Mouse (Mus musculus): ENCODE results near the gene BC034090.

Gene BC034090

DNA sequence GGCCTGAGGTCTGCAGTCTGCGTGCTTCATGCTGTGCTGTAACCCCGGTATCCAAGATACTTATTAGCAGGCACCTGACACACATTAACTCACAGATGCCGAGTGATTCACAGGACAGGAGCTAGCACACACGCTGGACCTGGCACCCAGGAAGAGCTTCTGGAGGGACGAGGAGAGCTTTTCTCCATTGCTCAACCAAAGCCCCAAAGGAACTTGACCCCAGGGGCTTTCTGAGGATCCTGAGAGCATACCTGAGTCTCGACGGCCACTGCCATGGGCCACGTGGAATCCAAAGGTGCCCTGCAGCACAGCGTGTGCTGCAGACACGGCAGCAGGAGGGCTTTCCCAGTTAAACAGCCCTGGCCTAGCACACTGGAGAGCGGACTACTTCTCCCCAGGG is 27.9 kb downstream of the BC034090 start:
- no peak for DNase-seq (ENCODE audit: low read depth, low spot score)

DNA sequence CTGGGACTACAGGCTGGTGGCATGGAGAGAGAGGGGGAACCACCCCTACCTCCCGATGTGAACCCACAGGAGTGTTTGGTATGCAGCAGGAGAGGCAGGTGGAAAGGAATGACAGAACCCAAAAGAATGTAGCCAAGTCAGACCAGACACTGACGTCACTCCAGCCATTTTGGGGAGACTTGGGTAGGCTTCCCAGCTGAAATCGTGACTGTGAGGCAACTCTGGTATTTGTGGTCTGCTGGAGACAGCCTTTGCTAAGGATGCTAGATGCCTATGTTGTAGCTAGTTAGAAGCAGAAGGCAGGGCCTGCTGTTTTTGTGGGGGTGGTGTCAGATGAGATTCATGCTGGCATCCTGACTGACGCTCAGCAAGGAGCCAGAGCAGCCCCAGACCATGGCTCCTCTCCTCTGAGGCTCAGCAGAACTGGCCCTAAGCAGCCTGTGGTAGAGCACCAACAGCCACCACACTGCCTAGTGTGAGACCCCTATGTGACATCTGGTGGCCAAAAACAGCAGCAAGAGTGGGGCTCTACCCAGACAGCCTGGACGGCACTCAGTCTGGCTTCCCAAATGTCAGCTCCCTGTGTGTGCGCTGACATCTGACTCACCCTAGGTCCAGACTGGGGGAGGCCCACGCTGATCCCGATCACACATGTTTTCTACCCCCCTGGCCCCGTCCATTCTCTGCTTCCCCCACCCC is 29.0 kb downstream of the BC034090 start:
- no peak for DNase-seq (ENCODE audit: low read depth, low spot score)

DNA sequence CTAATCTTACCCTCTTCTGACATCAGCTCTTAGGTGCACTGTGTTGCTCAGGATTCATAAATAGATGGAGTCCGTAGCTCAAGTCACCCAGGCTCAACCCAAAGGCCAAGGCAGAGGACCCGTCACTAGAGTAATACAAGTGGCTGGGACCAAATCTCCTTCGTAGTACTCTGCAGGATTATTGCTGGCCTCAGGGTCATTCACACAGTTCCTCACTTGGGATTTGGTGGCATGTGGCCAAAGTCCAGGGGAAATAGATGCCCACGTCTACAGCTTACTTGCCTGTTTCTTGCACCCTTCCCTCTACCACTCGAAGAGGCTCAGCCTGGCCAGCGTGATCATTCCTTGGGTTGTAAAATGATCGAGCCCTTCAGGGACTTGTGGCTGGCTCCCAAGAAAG is 30.3 kb downstream of the BC034090 start:
- DNase-seq (ENCODE audit: low read depth, low spot score) = no peak

DNA sequence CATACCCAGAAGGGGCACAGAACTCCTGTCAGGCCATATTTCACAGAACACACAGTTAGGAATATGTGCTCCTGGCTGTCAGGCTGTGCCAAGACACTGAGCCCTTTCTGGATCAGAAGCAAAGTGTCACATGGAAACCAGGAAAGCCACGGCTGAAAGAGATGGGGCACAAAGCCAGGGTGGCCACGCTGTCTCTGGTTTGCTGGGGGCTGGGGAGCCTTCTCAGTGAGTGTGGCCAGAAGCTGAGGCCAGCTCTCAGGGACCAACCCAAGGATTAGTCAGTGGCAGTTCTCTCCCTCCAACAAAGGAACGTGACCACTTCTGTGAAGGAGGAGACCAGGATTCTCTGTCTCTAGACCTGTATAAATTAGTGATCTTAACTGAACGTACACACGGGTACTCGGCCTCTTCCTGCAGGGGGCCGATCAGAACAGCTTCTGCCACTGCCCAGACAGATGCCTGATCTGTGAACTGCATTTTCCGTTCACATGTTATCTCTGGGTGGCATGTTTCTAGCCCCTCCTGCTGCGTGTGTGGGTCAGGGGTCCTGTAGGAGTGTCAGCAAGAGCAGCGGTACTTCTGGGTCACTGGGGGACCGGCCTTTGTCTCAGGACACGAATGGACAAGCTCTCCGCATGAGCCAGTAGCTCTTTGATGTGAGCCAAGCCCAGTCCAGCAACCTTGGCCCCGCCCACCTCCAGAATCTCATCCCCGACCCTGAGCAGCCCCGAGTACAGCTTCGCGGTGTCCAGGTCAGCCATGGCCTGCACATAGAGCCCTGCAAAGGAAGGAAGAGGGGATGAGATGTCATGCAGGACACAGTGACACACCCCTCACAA is 31.1 kb downstream of the BC034090 start:
- no peak for DNase-seq (ENCODE audit: low read depth, low spot score)

DNA sequence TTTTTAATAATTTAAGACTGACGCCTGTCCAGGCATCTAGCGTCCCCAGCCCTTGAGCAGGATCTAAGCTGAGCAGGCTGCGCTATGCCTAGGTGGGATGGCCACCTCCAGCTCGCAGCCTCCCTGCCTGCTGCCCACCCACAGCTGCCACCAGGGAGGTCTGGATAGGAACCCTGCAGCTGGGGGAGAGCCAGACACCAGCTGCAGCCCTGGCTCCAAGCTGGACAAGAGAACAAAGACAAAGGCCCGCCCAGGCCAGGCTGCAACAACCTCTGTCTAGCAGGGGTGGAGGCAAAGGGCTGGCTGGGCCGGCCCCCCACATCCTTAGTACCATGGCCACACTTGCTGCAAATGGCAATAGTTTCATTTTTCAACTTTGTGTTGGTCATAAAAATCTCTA is 31.8 kb downstream of the BC034090 start:
- DNase-seq (ENCODE audit: low read depth, low spot score) = peak; percentile 87

DNA sequence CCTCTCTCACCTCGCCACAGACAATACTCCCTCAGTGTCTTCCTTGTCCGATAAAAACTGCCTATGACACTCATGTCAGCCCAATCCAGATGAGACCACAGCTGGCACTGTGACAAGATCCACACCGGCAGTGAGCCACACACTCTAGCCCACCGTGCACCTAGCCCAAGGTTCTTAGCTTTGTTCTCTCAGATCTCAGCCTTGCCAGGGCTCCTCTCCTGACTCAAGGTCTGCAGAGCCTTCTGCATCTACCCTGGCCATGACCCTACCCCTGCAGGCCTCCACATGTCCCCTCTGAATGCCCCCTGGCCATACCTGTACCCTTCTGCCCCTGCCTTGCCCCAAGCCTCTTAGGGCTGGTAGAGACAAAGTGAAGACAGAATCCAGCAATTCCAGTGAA is 32.2 kb downstream of the BC034090 start:
- DNase-seq (ENCODE audit: low read depth, low spot score) = no peak

DNA sequence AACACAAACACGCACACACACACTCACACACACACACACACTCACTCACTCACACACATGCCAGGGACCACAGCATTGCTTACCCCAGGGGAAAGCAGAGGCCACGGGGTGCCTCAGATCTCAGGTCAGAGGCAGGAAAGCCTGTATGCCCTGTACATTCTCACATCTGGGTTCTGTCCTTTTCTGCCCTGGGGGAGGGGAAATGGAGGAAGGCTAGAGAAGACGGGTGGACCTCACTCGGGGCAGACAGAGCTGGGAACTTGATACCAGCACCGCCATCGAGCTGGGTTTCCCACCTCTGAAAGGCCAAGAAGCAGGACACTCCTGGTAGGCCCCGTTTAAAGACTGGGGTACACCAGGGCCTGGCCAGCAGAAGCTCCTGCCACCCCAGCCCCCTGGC is 33.2 kb downstream of the BC034090 start:
- DNase-seq (ENCODE audit: low read depth, low spot score) = no peak

DNA sequence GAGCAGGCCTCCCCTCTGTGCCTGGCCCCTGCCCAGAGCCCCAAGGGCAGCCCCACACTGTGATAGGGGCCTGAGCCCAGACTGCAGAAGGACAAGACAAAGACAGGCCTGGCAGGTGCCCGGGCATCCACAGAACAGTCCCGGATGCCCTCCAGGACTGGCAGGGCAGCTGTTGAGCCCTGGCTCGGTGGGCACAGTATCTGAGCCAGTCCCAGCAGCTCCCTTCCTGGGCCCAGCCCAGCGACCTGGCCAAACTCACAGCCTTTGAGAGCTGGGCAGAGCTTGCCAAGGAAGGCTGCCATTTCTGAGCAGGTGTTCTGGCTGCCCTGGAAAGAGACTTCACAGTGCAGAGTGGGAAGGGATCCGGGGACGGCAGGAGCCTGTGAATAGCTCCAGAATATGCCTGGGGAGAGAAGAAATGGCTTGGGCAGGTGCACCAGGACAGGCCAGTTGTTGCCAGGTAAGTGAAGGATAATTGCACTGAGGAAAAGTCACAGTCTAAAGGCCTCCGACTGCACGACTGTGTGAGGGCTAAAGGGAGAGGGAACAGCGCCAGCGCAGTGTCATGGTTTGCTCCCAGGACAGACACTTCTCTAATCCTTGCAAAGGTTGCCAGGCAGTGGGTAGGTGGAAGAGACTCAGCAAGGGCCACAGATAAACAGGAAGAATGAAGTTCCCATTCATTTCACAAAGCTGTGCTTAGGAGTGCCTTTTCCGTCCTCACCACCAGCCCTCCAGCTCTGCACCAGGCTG is 34.1 kb downstream of the BC034090 start:
- no peak for DNase-seq (ENCODE audit: low read depth, low spot score)

DNA sequence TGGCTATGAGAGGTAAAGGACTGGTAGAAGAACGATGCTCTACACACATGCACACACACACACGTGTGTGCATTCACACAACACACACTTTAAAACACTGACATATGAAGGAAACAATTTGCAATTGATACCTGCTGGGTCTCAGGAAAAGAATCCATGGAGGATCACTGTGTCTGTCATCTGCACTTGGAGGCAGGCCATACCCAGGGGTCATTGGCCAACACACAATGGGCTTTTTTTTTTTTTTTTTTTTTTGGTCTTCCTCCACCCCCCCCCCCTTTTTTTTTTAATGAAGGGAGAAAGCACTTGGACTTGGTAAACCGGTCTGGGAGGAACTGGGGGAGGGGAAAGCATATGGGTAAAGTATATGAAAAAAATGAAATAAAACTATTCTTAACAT is 36.4 kb downstream of the BC034090 start:
- DNase-seq (ENCODE audit: low read depth, low spot score) = no peak

DNA sequence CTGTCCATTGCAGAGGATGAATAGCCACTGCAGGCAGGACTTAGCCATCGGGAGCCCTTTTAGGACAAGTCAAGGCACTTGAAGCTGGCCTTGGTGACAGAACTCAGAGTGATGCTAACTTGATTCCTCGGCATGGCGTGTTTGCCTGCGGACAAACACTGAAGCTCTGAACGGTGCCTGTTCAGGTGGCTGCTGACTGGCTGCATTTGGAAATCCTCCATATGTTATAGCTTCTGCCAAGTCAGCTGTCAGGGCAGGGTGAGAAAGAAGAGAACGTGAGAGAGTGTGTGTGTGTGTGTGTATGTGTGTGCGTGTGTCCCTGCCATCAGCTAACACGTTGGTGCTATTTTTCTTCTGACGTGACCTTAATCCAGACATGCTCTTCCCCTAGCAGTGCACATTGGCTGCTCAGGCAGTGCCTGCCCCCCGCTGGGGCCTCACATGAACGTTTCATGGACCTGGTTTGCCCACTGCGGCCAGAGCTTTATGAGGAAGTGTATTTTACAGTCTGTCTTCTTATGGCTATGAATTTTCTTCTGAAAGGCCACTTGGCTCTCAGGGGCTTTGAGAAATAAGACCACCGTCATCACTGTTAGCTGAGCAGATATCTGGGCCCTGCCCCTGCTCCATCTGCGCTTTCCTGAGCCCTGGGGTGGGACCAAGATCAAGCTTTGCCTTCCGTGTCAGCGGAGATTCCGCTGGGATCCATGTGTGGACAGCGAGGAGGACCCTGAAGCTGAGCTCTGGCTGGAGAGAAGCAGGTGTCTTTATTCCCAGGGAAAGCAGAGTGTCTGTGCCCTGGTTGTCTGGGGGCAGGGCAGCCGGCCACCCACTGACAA is 38.2 kb downstream of the BC034090 start:
- no peak for DNase-seq (ENCODE audit: low read depth, low spot score)

DNA sequence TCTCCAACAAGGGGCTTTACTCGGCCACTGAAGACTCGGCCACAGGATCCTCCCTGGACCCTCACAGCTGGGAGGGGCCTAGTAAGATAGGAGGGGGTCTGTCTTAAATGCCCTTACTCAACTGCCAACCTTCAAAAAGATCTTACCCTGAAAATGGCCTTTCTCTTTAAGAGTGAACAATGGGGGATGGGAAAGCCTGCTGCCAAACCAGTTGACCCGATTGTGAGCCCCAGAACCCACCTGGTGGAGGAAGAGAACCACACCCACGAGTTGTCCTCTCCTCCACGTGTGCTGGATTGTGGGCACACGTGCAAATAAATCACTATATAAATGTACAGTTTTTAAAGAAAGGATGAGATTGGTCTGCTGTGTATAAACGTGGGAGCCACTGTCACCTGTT is 38.9 kb downstream of the BC034090 start:
- no peak for DNase-seq (ENCODE audit: low read depth, low spot score)

DNA sequence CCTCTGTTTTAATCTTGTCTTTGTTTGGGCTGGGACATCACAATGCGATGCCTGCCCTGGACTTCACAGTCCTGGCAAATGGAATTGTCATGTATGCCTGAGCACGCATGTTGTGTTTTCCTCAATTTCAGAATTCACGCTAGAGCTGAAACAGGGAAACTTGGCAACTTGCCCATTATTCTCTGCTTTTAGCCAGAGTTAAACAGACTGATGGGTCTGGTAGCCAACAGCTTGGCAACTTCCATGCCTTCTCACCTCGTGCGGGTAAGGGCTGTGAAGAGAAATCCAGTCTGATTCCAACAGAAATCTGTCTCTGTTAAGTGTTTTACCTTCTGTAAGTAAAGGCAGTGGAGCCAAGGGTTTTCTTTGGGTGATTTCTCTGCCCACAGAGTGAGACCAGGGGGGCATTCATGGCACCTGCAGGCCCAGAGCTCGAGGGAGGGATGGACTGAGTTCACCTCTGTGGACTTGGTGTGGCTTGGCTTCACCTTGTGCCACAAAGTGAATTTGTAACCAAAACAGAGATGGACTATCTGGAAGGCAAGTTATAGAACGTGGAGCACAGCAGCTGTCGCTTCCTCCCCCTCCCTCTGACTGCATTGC is 39.6 kb downstream of the BC034090 start:
- DNase-seq (ENCODE audit: low read depth, low spot score) = no peak

DNA sequence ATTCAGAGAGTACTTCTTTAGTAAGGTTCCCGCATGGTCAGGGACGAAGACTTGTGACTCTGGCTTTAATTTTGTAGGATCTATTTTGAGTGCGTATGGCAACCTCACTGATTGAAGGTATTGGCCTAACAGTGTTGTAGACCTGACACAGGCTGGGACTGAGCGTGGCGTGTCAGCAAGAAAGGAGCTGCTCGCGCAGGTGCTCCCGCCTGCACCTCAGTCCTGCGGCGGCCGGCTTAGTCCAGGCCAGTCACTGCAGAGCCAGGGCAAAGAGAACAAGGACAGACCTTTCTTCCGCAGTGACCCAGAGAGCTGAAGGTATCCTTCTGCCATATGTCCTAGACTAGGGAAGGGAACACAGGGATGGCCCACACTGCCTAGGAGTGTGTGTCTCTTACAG is 40.3 kb downstream of the BC034090 start:
- DNase-seq (ENCODE audit: low read depth, low spot score) = no peak

DNA sequence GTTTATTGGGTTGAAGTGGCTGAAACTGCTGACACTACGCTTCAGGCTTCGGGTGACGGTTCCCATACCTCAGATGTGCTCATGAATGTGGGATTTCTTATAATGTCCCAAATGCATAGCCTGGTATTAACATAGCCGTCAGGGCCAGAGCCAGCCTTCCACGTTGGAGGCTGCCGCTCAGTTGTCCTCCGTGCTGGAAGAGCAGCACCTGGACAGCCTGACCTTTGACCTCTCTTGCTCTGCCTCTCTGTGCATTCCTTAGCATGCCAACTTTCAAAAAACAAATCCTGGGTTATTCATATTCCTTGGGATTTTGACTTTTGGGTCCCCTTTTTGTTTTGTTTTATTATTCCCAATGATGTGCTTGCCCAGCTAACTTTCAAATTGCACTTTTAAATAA is 41.1 kb downstream of the BC034090 start:
- DNase-seq (ENCODE audit: low read depth, low spot score) = no peak

DNA sequence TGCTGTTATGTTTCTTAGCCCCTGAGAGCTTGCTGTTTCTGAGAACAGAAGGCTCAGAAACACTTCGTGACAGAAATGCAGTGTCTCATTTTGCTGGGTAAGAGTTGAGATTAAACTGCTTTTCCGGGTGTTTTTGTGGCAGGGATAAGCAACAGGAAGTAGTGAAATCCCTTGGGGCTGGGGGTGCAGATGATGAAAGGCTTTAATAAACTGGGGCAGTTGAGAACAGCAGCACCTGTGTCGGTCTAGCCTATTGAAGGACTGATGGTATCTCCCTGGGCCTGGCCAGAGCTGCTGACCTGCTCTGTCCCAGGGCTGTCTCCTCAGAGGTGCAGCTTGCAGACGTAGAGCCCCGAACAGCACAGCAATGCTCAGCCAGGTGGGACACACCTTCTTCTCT is 41.8 kb downstream of the BC034090 start:
- no peak for DNase-seq (ENCODE audit: low read depth, low spot score)

DNA sequence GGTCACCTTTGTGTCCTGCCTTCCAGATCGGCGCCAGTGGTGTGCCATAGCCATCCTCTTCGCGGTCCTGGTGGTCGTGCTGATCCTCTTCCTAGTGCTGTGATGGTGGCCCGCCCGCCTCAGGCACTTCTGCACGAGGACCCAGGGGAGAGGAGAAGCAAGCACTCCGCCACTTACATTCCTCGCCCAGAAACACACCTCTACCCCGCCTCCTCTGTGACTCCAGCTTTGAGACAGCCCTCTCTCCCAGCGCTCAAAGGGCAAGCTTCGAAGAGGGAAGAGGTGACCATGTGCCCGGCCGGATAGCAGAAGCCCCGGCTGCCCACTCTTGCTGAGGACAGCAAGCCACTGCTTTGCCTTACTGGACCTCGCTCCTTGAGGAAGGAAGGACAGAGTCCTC is 42.3 kb downstream of the BC034090 start:
- no peak for DNase-seq (ENCODE audit: low read depth, low spot score)

DNA sequence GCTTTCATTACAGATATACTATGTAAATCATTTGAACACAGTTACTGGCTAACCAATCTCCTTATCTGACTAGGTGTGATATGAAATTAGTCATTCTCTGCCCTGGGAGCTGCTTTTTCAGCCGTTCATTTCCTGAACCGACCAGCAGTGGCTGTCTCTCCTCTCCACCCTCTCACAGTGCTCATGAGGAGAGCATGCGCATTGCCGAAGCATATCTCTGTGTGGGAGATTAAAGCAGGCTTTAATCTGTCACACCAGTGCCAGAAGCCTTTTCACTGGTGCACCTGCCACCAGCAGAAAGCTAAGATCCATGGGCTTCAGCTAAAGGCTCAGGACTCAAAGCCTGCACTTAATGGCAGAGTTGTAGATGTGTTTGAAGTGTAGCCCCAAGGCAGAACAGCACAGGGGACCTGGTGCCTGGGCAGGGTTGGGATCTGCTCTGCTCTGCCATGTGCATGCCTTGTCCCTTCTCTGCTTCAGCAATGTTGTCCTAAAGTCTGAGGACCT is 42.8 kb downstream of the BC034090 start:
- DNase-seq (ENCODE audit: low read depth, low spot score) = no peak

DNA sequence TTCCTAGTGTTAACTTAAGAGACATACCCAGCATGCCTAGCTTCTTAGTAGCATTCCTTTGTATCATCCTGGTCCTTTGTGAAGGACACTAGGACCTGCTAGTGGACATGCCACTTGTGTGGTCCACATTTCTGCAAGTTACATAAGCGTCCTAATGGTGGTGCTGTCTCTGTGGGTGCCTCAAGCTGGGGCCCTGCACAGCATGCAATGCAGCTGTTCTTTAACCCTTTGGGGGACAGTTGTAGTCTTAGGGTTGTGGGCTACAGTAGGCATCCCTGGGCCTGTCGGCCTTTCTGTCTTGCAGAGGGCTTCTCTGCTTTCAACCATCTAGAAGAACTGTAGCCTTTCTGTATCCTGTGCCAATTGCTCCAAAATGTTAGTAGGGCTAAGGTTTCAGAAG is 43.3 kb downstream of the BC034090 start:
- no peak for DNase-seq (ENCODE audit: low read depth, low spot score)

DNA sequence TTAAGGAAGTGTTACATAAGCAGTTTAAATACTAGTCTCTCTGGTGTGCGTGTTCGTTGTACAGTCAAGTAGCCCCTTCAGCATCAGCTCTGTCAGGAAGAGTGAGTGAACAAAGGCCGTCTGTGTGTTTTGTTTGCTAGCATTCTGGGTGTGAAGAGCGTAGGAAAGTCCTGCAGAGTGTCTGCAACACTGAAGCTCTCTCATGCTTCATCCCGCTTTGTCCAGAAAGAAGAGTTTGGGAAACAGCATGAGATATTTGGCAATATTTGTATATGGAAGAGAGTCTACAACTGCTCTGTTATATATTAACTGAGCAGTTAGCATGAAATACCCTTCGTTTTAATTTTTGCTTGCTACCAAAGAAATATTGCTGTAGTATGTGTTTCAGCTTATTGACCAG is 44.7 kb downstream of the BC034090 start:
- DNase-seq (ENCODE audit: low read depth, low spot score) = no peak

DNA sequence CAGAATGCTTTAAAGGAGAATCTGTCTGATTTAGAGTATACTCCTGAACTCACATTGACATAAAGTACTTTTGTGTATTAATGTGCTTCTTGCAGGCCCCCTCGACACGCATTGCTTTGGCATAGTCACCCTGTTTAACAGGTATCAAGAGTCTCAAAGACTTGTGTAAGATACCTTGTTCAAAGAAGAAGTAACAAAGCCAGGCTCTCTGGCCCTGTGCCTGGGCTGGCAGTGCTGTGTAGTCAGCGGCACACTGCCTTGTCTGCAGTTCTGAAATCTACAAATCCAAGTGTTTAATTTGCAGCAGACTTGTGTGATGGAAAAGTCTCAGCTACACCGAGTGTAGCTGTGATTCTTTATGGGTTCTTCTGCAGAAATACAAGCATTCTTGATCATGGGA is 47.6 kb downstream of the BC034090 start:
- DNase-seq (ENCODE audit: low read depth, low spot score) = no peak

DNA sequence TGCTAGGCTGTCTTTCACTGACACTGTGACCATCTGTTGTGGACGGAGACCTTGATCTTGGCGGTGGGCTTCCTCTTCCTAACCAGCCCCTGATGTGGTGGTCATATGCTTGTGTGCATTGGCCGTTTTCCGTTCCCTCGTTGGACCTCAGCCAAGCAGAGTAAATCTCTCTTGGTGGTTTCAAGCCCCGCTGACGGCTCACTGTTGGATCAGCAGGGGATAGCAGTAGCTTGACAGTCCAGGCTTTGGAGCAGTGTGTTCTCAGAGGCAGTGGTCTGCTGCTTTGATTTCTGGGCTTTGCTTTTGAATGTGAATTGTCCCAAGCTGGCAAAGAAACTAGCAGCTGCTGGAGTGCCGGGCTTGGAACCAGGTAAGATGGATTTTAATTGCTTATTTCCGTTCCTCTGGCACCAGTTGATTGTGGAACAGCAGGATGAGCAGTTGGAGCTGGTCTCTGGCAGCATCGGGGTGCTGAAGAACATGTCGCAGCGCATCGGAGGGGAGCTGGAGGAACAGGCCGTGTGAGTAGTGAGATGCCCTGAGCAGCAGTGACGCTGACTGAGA is 51.4 kb downstream of the BC034090 start:
- no peak for DNase-seq (ENCODE audit: low read depth, low spot score)

Data from mesoderm, embryonic 11.5 days (tissue).